Mouse (Mus musculus) hindlimb bud, embryonic 11.5 days (tissue): ENCODE data around the gene BC035044.
"Not testable (repeated sequence)": the region's sequence is repeated elsewhere in the genome, so short reads cannot be mapped to it uniquely, and the experiment has no call there.

Experiments
- DNase-seq: peaks from one replicate; pipeline ENCODE4 v3.0.0-alpha.2; 2012; ENCODE audit warnings: low read depth, low spot score; ENCODE audit errors: extremely low spot score

BC035044 gene

DNA sequence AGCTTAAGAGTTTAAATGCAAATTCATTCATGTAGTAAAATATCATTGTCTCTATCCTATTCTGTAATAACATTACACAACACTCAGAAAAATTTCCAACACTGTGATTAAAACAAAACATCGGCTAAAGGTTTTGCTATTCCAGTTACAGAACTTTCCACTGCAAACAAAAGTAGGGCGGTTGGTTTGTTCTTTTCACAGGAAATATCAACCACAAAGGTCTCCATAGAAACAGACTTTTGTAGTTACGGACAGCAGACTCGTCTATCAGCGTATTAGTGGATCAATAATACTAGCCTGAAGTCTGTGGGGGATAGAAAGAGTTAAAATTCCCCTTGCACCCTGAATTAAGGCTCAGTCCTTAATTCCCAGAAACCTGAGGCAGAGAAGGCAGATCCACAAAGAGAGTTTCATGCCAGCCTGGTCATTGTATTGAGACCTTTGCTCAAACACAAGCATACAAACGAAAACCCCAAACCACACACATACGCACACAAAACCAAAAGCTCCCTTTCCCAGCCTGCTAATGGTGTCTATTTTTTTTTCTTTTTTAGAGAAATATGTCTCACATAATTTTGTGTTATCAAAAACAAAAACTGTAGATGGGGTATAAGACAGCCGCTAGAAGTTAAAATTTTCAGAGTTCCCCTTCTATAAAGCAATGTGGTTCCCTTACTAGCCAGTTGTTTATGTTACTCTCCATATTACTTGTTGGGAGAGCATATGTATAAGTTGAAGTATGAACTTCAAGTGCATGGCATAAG lies 54.6 kb downstream of the BC035044 start:
- DNase-seq, result no peak

- DNase-seq, result no peak
These were observed 55.4 kb downstream of the BC035044 start for GRCm38 (mm10) chr6:128835571-128835970.

- DNase-seq, result no peak
These were observed 57.9 kb downstream of the BC035044 start for GRCm38 (mm10) chr6:128833046-128833445.

DNA sequence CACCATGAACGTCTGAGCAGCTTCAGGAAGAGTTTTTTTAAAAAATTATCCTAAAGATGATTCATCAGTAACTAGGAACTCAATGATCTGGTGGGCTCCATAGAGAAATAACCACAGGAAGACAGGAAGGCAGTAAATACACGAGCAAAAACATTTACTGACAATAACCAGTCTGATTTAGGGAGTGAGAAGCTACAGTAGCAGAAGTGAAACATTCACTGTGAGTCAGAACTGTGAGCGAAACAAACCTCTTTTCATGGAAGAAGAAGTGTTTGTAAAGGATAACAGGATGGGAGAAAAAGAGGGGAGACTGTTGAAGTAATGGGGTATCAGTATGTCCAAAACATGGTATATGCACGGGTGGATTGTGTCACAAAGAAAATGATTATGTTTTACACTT lies 61.1 kb downstream of the BC035044 start:
- no peak for DNase-seq

- no peak for DNase-seq
These were observed 64.1 kb downstream of the BC035044 start for GRCm38 (mm10) chr6:128826781-128827180.

GRCm38 (mm10) chr6:128826132-128826531 lies 64.8 kb downstream of the BC035044 start, which contains the start of the genes Gm44511 and Klrb1b:
Gene Gm44511 (minus strand): TSS chr6:128826315.
Gene Klrb1b (minus strand): TSS chr6:128826331.
- no peak for DNase-seq

DNA sequence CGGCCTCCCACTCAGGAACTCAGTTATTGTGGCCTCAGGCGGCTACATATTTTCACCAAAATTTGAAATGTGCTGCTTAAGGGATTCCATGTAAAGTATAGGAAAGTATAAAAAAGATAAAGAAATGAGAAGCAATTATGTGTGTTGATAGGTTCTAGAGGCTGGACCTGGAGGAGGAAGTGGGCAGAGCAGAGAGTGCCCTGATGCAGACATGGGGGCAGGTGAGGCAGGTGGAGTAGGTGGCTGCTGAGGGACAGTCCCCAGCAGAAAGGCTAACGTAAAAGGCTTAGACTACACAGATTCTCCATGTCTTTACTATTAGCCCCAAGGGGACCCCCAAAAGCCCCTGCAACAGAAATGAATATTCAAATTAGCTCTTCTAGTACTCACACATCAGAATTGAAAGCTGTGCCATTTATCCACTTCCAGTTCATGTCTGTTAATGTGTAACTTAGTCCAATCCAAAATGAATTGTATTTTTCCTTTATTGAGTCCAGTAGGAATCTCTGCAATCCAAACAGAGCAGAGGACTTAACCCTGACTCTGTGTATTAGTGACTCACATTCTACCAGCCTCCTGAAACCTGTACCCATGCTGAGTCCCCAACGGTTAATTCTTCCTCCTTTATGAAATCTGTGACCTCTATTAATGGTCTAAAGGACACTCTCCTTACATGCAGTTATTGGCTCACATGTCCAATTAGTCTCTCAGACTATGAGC lies 72.7 kb downstream of the BC035044 start:
- no peak for DNase-seq

DNA sequence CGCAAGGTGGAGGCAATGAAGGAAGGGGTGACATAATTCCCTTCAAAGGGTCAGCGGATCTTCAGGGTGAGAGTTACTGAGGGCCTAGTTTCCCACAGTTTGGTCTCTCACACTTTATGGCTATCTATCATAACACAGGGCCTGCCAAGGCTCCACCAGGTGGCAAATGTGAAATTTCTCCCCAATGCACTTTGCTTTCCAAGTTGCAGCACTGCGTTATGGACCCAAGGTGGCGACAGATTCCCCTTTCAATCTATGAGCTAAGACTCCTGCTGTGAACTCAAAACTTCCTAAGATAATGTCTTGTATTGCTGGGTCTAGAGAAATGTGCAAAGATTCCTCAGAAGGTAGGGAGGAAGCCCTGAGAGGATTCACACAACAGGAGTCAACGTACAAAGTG lies 82.4 kb downstream of the BC035044 start:
- no peak for DNase-seq

GRCm38 (mm10) chr6:128807021-128807420 lies 83.9 kb downstream of the BC035044 start:
- no peak for DNase-seq

DNA sequence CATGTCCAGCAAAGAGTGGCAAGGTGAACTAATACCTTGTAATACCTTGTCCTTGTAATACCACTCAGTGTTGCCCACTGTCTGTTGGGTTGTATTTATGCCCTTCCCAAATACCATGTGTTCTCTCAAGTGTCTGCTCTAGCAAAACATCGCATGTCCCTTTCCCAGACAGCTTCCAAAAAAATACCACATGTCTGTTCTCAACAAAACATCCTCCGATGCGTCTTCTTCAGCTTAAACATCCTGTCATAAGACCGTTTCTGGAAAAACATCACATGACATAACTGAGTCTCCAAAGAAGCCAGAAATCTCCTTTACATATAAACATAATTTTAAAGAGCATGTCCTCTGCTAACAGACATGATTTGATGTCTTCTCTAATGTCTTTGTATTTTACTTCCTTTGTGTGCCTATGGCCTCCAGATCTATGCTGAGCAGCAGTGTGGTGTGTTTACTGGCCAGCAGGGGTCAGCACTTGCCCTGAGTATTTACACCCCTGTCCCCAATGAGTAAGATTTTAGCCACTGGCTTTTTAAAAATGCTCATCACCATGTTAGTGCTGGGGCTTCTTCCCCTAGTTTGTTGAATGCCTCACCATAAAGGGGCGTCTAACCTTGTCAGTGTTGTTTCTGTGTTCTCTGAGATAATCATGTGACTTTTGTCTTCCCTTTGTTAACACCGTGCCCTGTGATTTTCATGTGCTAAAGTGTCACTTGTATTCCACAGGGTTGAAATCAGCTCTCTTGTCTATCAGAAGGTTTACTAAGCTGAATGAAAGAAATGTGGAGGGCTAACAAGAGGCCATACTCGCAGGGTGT lies 85.9 kb downstream of the BC035044 start:
- DNase-seq, result not testable (repeated sequence)

DNA sequence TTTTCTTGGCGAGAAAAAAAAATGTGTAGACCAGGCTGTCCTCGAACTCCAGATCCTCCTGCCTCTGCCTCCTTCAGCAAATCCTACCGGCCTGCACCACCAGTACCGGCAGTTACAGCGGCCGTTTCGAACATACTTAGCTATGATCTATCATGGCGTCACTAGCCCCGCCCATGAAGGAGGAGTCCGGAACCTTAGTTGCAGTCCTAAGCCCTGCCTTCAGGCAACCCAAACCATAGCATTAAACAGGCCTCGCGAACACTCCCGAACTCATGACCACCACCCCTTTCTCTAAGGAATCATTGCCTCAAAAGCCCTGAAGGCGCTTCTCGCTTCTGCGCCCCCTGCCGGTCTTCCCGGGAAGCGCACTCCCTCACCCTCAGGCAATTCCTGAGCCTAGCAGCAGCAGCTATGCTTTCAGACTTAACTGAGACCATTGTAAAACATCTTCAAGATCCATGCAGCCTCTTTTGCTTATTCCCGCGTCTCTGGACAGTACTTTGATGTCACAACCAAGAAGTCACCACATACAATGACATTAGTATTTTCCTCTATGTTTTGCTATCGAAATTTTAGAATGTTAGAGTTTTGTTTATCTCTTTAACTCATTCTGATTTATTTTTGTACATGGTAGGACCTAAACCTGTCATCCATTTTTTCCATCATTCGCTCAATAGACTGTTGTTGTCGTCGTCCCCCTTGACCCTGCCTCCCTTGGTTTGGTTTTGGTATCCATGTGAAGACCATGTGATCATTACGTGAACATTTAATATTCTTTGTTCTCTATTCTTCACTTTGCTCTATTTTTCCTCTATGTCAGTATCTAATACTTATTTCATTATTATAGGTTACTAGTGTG lies 87.7 kb downstream of the BC035044 start:
- peak; percentile 96 for DNase-seq

GRCm38 (mm10) chr6:128802557-128802956 lies 88.4 kb downstream of the BC035044 start:
- DNase-seq, result no peak

DNA sequence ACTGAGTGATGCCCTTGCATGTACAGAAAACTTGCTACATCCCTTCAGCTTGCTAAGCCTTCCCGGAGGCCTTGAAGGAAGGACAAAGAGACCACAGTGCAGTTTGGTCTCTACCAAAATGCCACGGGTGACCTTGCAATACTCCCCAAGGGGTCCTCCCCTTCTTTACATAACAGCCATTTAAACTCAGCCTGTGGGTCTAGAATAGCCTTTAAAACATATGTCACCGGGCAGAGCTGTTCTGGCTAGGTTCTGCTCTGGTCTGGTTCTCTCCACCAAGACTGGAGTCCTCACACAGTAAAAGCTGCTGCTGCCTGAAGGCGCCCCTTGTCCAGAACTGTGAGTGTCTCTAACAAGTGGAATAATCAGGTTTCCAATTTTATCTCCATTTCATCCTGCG lies 90.2 kb downstream of the BC035044 start:
- DNase-seq, result not testable (repeated sequence)

DNA sequence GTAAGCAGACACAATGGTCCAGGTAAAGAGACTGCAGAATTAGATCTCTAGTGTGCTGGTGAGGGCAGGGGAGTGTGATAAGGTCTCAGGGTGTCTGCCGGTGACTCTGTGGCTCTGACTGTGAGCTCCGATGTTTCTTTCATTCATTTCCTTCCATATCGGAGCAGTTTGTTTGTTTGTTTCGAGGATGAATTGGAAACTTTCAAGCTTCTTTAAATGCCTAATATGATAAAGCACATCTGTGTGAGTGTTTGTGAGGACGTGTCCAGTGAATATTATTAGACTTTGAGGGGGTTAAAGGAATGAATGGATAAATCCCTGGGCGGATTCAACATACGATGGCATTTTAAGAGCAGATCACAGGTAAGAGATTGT lies 91.0 kb downstream of the BC035044 start:
- no peak for DNase-seq

DNA sequence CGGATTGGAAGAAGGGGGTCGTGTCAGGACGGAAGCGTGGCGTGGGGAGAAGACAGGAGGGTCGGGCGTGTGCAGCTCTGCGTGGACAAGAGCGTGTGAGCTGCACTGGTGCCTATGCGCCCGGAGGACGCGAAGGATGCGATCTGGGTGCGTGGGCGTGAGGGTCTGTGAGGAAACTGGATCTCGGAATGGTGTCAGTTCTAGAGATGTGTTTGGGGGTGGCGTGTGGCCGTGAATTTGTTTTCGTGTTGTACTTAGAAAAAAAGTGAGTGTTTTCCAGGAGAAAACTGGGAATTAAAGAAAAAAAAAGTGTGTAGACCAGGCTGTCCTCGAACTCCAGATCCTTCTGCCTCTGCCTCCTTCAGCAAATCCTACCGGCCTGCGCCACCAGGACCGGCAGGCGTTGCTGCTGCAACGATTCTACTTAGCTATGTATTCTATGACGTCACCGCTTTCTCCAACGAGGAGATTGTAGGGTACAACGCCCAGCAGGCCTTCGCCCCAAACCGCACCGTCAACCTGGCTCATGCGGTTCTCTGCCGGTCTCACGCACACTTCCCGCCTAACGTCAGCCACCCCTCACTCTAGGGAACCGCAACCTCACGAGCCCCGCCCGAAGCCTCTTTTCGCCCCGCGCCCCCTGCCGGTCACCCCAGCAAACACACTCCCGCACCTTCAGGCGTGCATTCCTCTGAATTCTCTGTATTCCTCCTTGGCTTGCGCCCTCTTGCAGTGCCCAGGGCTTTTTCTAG lies 91.6 kb downstream of the BC035044 start:
- DNase-seq, result peak; percentile 83
